Mouse (Mus musculus) MEL (cell line): ENCODE data around the gene Tpcn1. TPM values are rescaled to one million over a fixed set of nuclear protein-coding genes. Genes with fewer than 3 reads are reported as not detected.
A peak's percentile ranks its signal among the peaks of the same experiment; 100 is the strongest.

Experiments
- DNase-seq: peaks from one replicate; pipeline ENCODE4 v3.0.0; 2011; ENCODE audit warnings: low read depth, low spot score
- H3K27ac ChIP-seq: 2 replicates; pipeline ENCODE4 v1.5.1; 2012; ENCODE audit warnings: low read depth, mild to moderate bottlenecking, control low read depth, low read length, moderate library complexity; ENCODE audit not compliant: control insufficient read depth
- H3K27me3 ChIP-seq, 2 experiments: fragments of 150-350 bp in 1 of 2; sonication (generic) in 1 of 2; 2 replicates each; pipeline ENCODE4 v1.6.1; 2012; ENCODE audit warnings: low read length in 2 of 2, mild to moderate bottlenecking in 2 of 2, improper control_type of control experiment in 1 of 2, moderate library complexity in 1 of 2; ENCODE audit not compliant: insufficient read depth in 2 of 2, control insufficient read depth in 1 of 2
- H3K36me3 ChIP-seq, 2 experiments: 2 replicates each; pipeline ENCODE4 v1.6.1; 2012 to 2014; ENCODE audit warnings: low read length in 2 of 2, improper control_type of control experiment in 1 of 2, inconsistent platforms in 1 of 2, mild to moderate bottlenecking in 1 of 2; ENCODE audit not compliant: insufficient read depth in 2 of 2, control insufficient read depth in 1 of 2
- H3K4me1 ChIP-seq, 2 experiments: fragments of 150-350 bp in 1 of 2; sonication (generic) in 1 of 2; 2 replicates each; pipeline ENCODE4 v1.6.1; 2012; ENCODE audit warnings: low read length in 2 of 2, improper control_type of control experiment in 1 of 2, mild to moderate bottlenecking in 1 of 2; ENCODE audit not compliant: insufficient read depth in 2 of 2, control insufficient read depth in 1 of 2
- H3K4me3 ChIP-seq, 2 experiments: fragments of 150-350 bp in 1 of 2; sonication (generic) in 1 of 2; 2 replicates each; pipeline ENCODE4 v1.5.1; 2012; ENCODE audit warnings: low read depth in 2 of 2, low read length in 2 of 2, mild to moderate bottlenecking in 2 of 2, moderate library complexity in 2 of 2, control low read depth in 1 of 2, improper control_type of control experiment in 1 of 2; ENCODE audit not compliant: control insufficient read depth in 1 of 2, insufficient read depth in 1 of 2
- H3K79me2 ChIP-seq: 2 replicates; pipeline ENCODE4 v1.6.1; 2012; ENCODE audit warnings: mild to moderate bottlenecking, low read length, moderate library complexity; ENCODE audit not compliant: control insufficient read depth, poor library complexity, insufficient read depth
- H3K9ac ChIP-seq: 2 replicates; pipeline ENCODE4 v1.6.1; 2012; ENCODE audit warnings: low read depth, mild to moderate bottlenecking, control low read depth, low read length, moderate library complexity; ENCODE audit not compliant: control insufficient read depth, poor library complexity, severe bottlenecking
- H3K9me3 ChIP-seq: fragments of 150-350 bp; sonication (generic); replicated peaks from 2 replicates; pipeline ENCODE4 v1.6.1; 2012; ENCODE audit warnings: mild to moderate bottlenecking, low read length, improper control_type of control experiment, moderate library complexity; ENCODE audit not compliant: insufficient read depth
- BHLHE40 ChIP-seq: IDR thresholded peaks from 2 replicates; pipeline ENCODE4 v1.6.1; 2012; ENCODE audit warnings: low read depth, mild to moderate bottlenecking, inconsistent platforms, low read length, improper control_type of control experiment, borderline replicate concordance
- CHD1 ChIP-seq: IDR thresholded peaks from 2 replicates; pipeline ENCODE4 v1.6.1; 2012; ENCODE audit warnings: low read depth, mild to moderate bottlenecking, inconsistent platforms, low read length, improper control_type of control experiment
- CTCF ChIP-seq, 3 experiments: IDR thresholded peaks in 2 of 3; conservative IDR thresholded peaks in 1 of 3; 2 replicates each; pipeline ENCODE4 v1.5.1; 2011 to 2012; ENCODE audit warnings: low read length in 3 of 3, low read depth in 2 of 3, mild to moderate bottlenecking in 2 of 3, improper control_type of control experiment in 1 of 3, inconsistent platforms in 1 of 3, mixed read lengths in 1 of 3, moderate library complexity in 1 of 3; ENCODE audit not compliant: control insufficient read depth in 1 of 3, insufficient read depth in 1 of 3, poor library complexity in 1 of 3, severe bottlenecking in 1 of 3
- E2F4 ChIP-seq: IDR thresholded peaks from 2 replicates; pipeline ENCODE4 v1.6.1; 2011; ENCODE audit warnings: low read depth, low read length, improper control_type of control experiment, borderline replicate concordance
- ELF1 ChIP-seq: IDR thresholded peaks from 2 replicates; pipeline ENCODE4 v1.6.1; 2014; ENCODE audit warnings: low read depth, mild to moderate bottlenecking, inconsistent platforms, low read length, improper control_type of control experiment, moderate library complexity
- EP300 ChIP-seq, 2 experiments: IDR thresholded peaks; 2 replicates each; pipeline ENCODE4 v1.6.1; 2011; ENCODE audit warnings: improper control_type of control experiment in 2 of 2, low read length in 2 of 2, low read depth in 1 of 2, mild to moderate bottlenecking in 1 of 2
- ETS1 ChIP-seq: IDR thresholded peaks from 2 replicates; pipeline ENCODE4 v1.6.1; 2012; ENCODE audit warnings: low read depth, mild to moderate bottlenecking, inconsistent platforms, low read length, improper control_type of control experiment, moderate library complexity
- JUND ChIP-seq: IDR thresholded peaks from 2 replicates; pipeline ENCODE4 v1.6.1; 2011; ENCODE audit warnings: low read depth, mild to moderate bottlenecking, improper control_type of control experiment, low read length
- MAZ ChIP-seq: IDR thresholded peaks from 2 replicates; pipeline ENCODE4 v1.6.1; 2012; ENCODE audit warnings: low read depth, mild to moderate bottlenecking, inconsistent platforms, low read length, improper control_type of control experiment
- MXI1 ChIP-seq: IDR thresholded peaks from 2 replicates; pipeline ENCODE4 v1.6.1; 2011; ENCODE audit warnings: mild to moderate bottlenecking, low read depth, low read length, improper control_type of control experiment
- MYB ChIP-seq: IDR thresholded peaks from 2 replicates; pipeline ENCODE4 v1.6.1; 2011; ENCODE audit warnings: mild to moderate bottlenecking, low read depth, low read length, improper control_type of control experiment
- MYC ChIP-seq: IDR thresholded peaks from 2 replicates; pipeline ENCODE4 v1.6.1; 2011; ENCODE audit warnings: low read depth, mild to moderate bottlenecking, low read length, improper control_type of control experiment, moderate library complexity
- NRF1 ChIP-seq: IDR thresholded peaks from 2 replicates; pipeline ENCODE4 v1.6.1; 2014; ENCODE audit warnings: low read depth, mild to moderate bottlenecking, inconsistent platforms, low read length, improper control_type of control experiment, moderate library complexity; ENCODE audit not compliant: poor library complexity, insufficient read depth, severe bottlenecking
- POLR2A ChIP-seq, 2 experiments: IDR thresholded peaks; 2 replicates each; pipeline ENCODE4 v1.6.1; 2011 to 2012; ENCODE audit warnings: low read length in 2 of 2, mild to moderate bottlenecking in 2 of 2, control low read depth in 1 of 2, improper control_type of control experiment in 1 of 2, low read depth in 1 of 2, moderate library complexity in 1 of 2; ENCODE audit not compliant: control insufficient read depth in 1 of 2, insufficient read depth in 1 of 2, poor library complexity in 1 of 2
- POLR2AphosphoS5 ChIP-seq: IDR thresholded peaks from 2 replicates; pipeline ENCODE4 v1.6.1; 2012; ENCODE audit warnings: low read depth, borderline replicate concordance, mild to moderate bottlenecking, inconsistent platforms, low read length, moderate library complexity, mixed read lengths
- RCOR1 ChIP-seq: IDR thresholded peaks from 2 replicates; pipeline ENCODE4 v1.6.1; 2012; ENCODE audit warnings: low read depth, mild to moderate bottlenecking, inconsistent platforms, low read length, improper control_type of control experiment
- SIN3A ChIP-seq: IDR thresholded peaks from 2 replicates; pipeline ENCODE4 v1.6.1; 2012; ENCODE audit warnings: low read length, improper control_type of control experiment, inconsistent platforms
- TAL1 ChIP-seq: IDR thresholded peaks from 2 replicates; pipeline ENCODE4 v1.6.1; 2012; ENCODE audit warnings: mild to moderate bottlenecking, inconsistent platforms, low read length, moderate library complexity, mixed read lengths
- TCF12 ChIP-seq: IDR thresholded peaks from 2 replicates; pipeline ENCODE4 v1.6.1; 2014; ENCODE audit warnings: low read depth, mild to moderate bottlenecking, inconsistent platforms, low read length, improper control_type of control experiment, moderate library complexity
- USF1 ChIP-seq: IDR thresholded peaks from 2 replicates; pipeline ENCODE4 v1.6.1; 2014; ENCODE audit warnings: low read depth, mild to moderate bottlenecking, inconsistent platforms, low read length, improper control_type of control experiment, moderate library complexity
- ZC3H11A ChIP-seq: IDR thresholded peaks from 2 replicates; pipeline ENCODE4 v1.6.1; 2012; ENCODE audit warnings: low read depth, mild to moderate bottlenecking, inconsistent platforms, low read length, improper control_type of control experiment
- ZNF384 ChIP-seq: IDR thresholded peaks from 2 replicates; pipeline ENCODE4 v1.6.1; 2012; ENCODE audit warnings: low read depth, mild to moderate bottlenecking, inconsistent platforms, low read length, improper control_type of control experiment
- polyA plus RNA-seq, 2 experiments: library from polyadenylated mRNA; stranded (reverse) in 1 of 2; unstranded in 1 of 2; fragments of >175 nt in 1 of 2; fragments of >200 nt in 1 of 2; gene quantifications; 2 replicates each; pipeline versions ENCODE4 v1.2.1 to v1.2.4; 2012; ENCODE audit warnings: low replicate concordance in 2 of 2, low read depth in 1 of 2; ENCODE audit not compliant: insufficient read length in 2 of 2, insufficient read depth in 1 of 2, missing spikeins in 1 of 2
- total RNA-seq: library from RNA; depleted of rRNA; stranded (reverse); fragments of 300-350 nt; gene quantifications from 2 replicates; pipeline ENCODE4 v1.2.3, GENCODE M21; 2012

Tpcn1 gene
- total and polyA plus RNA-seq, 3 experiments = 11.3 to 43.2 TPM; not detected in 1

DNA sequence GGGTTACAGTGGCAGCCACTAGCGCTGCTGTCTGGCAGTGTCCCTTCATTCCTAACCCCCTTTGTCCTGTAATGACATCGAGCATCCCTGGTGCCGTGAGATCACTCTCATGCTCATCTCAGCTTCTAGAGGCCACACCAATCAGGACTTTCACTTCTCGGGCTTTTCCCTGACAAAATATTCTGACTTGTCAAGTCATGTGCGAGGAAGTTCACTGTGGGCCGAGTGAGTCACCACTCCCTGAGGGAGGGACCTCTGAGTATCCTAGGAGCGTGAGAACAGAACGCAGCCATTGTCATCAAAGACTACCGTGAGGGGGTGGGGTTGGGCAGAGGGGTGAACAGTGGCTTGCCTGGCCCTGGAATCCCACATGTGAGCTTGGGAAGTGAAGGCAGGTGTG, 70.9 kb downstream of the Tpcn1 start:
- Histone ChIP-seq H3K4me1 (no peaks in the 10 kb centered on the region), H3K27ac (no peak overlapping the region), H3K9me3 (no peaks in the 10 kb centered on the region), H3K79me2 (no peaks in the 10 kb centered on the region)
- peak; percentile 20 for DNase-seq
- no peak for TF ChIP-seq ELF1
- TF ChIP-seq USF1 = no peak
- no peak for TF ChIP-seq MXI1
- no peak for TF ChIP-seq EP300 (IDR thresholded peaks at IDR 0.05; ENCODE audit: low read depth in 1 of 2, low read length in 2 of 2)
- TF ChIP-seq CTCF (IDR thresholded peaks at IDR 0.05 in 2 of 3, conservative IDR thresholded peaks at IDR 0.05 in 1 of 3; ENCODE audit: control insufficient read depth in 1 of 3, insufficient read depth in 1 of 3, low read depth in 2 of 3, low read length in 3 of 3, poor library complexity in 1 of 3, severe bottlenecking in 1 of 3) = no peak
- no peak for TF ChIP-seq POLR2A (IDR thresholded peaks at IDR 0.05; ENCODE audit: control insufficient read depth in 1 of 2, insufficient read depth in 1 of 2, low read depth in 1 of 2, low read length in 2 of 2, poor library complexity in 1 of 2)
- TF ChIP-seq ZC3H11A = no peak
- no peak for TF ChIP-seq CHD1
- no peak for TF ChIP-seq MAZ
- TF ChIP-seq ETS1 = no peak
- TF ChIP-seq ZNF384 = no peak
- TF ChIP-seq, all 39 proteins: peak for 0
- Histone ChIP-seq H3K9ac (no peak overlapping the region), H3K36me3 (no peaks in the 10 kb centered on the region), H3K27me3 (no peaks in the 10 kb centered on the region), H3K4me3 (no peak overlapping the region)

DNA sequence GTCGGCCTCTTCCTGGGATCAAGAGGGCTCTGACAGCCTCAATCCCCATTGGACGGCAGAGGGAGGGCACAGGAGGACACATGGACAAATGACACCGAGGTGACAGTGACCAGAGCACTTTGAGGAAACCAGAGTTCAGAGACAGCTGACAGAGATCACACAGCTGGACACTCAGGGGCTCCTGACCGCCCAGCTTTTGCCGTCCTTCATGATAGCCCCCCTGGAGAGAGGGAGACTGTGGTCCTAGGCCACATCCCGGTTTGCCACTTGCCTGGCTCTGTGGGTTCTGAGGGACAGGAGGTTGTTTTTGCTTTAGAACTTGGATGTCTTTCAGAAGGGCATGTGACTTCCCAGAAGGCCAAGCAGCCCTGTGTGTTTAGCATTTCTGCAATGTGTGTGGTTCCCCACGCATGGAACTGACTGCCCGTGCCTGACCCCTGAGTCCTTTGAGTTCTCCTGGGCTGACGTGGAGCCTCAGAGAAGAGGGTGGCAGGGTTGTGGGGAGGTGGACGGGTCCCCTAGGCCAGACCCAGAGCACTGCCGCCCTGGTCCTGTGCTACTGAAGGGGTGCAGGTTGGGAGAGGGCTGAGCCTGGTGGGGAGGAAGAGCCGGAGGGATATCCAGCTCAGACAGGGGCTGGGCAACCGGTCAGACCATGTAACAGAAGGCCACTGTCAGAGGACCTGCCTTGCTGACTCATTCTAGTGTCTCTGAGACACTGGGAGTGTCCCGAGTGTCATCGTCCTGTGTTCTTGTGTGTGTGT, 72.1 kb downstream of the Tpcn1 start:
- Histone ChIP-seq H3K4me3 (no peak overlapping the region), H3K36me3 (peaks cover 0 to 3% of the 10 kb centered on the region in 2 experiments; a peak in 1 of 4 replicates), H3K4me1 (peaks cover 0 to 6% of the 10 kb centered on the region in 2 experiments; a peak in 1 of 4 replicates), H3K27ac (no peak overlapping the region), H3K9me3 (no peaks in the 10 kb centered on the region), H3K27me3 (no peaks in the 10 kb centered on the region), H3K79me2 (no peaks in the 10 kb centered on the region), H3K9ac (no peak overlapping the region)
- no peak for TF ChIP-seq RCOR1
- no peak for TF ChIP-seq NRF1
- TF ChIP-seq ZNF384 = no peak
- no peak for TF ChIP-seq POLR2AphosphoS5
- TF ChIP-seq TCF12 = no peak
- no peak for TF ChIP-seq BHLHE40
- no peak for TF ChIP-seq JUND
- no peak for TF ChIP-seq SIN3A
- no peak for TF ChIP-seq TAL1
- TF ChIP-seq EP300 (IDR thresholded peaks at IDR 0.05; ENCODE audit: low read depth in 1 of 2, low read length in 2 of 2) = no peak
- TF ChIP-seq E2F4 = no peak
- TF ChIP-seq MYC = no peak
- TF ChIP-seq CTCF (IDR thresholded peaks at IDR 0.05 in 2 of 3, conservative IDR thresholded peaks at IDR 0.05 in 1 of 3; ENCODE audit: control insufficient read depth in 1 of 3, insufficient read depth in 1 of 3, low read depth in 2 of 3, low read length in 3 of 3, poor library complexity in 1 of 3, severe bottlenecking in 1 of 3) = no peak
- TF ChIP-seq MYB = no peak
- no peak for DNase-seq
